Mouse (Mus musculus): ENCODE results near the gene Akna. TPM values are rescaled to one million over a fixed set of nuclear protein-coding genes. Genes with fewer than 3 reads are reported as not detected.

Gene Akna
- total RNA-seq (2021) = 1 to 10 TPM; 4.3 to 6.2 TPM
- long read RNA-seq, experiment 1, partial matches to known transcripts = 0 of 1 reads
- long read RNA-seq, experiment 1, other reads (novel, unspliced or antisense) = 1 of 1 reads
- long read RNA-seq, experiment 2, full-length matches to known transcripts = 1 of 4 reads
- long read RNA-seq, experiment 2, partial matches to known transcripts = 3 of 4 reads
- long read RNA-seq, experiment 2, other reads (novel, unspliced or antisense) = 0 of 4 reads

GRCm38 (mm10) chr4:63403040-63403959 lies at the start of gene Akna:
Gene Akna (minus strand): TSS chr4:63403354.
- peak; percentile 94 to 95 for DNase-seq
- intact Hi-C loops (cut with DNase I) = no loop called here

GRCm38 (mm10) chr4:63452555-63452954 lies 49.4 kb upstream of the Akna start:
- DNase-seq = no peak
- intact Hi-C loops (cut with DNase I) = no loop called here

- DNase-seq = no peak
- intact Hi-C loops (cut with DNase I) = no loop called here
Measured at GRCm38 (mm10) chr4:63450551-63450950, 47.4 kb upstream of the Akna start.

GRCm38 (mm10) chr4:63444362-63445066 lies 41.4 kb upstream of the Akna start:
- intact Hi-C loops (cut with DNase I) = no loop called here
- DNase-seq = no peak

GRCm38 (mm10) chr4:63443101-63443500 lies 39.9 kb upstream of the Akna start:
- DNase-seq = no peak

GRCm38 (mm10) chr4:63441616-63442015 lies 38.5 kb upstream of the Akna start:
- intact Hi-C loops (cut with DNase I) = no loop called here

More at GRCm38 (mm10) chr4:63443101-63443500, 39.9 kb upstream of the Akna start:
- intact Hi-C loops (cut with DNase I) = no loop called here

GRCm38 (mm10) chr4:63440262-63440661 lies 37.1 kb upstream of the Akna start:
- intact Hi-C loops (cut with DNase I) = no loop called here
- no peak for DNase-seq

More at GRCm38 (mm10) chr4:63441616-63442015, 38.5 kb upstream of the Akna start:
- peak; percentile 29 to 37 for DNase-seq

GRCm38 (mm10) chr4:63437968-63438367 lies 34.8 kb upstream of the Akna start:
- intact Hi-C loops (cut with DNase I) = no loop called here

GRCm38 (mm10) chr4:63437119-63437815 lies 34.1 kb upstream of the Akna start:
- DNase-seq = no peak
- intact Hi-C loops (cut with DNase I) = no loop called here

More at GRCm38 (mm10) chr4:63437968-63438367, 34.8 kb upstream of the Akna start:
- DNase-seq = no peak

GRCm38 (mm10) chr4:63435402-63435801 lies 32.2 kb upstream of the Akna start:
- no peak for DNase-seq
- intact Hi-C loops (cut with DNase I) = no loop called here

GRCm38 (mm10) chr4:63431098-63431497 lies 27.9 kb upstream of the Akna start:
- intact Hi-C loops (cut with DNase I) = no loop called here
- DNase-seq = no peak

- DNase-seq = no peak
- intact Hi-C loops (cut with DNase I) = no loop called here
Measured at GRCm38 (mm10) chr4:63430357-63430756, 27.2 kb upstream of the Akna start.

GRCm38 (mm10) chr4:63426308-63426707 lies 23.2 kb upstream of the Akna start:
- intact Hi-C loops (cut with DNase I) = no loop called here
- no peak for DNase-seq

GRCm38 (mm10) chr4:63423811-63424210 lies 20.7 kb upstream of the Akna start:
- intact Hi-C loops (cut with DNase I) = no loop called here
- no peak for DNase-seq

- intact Hi-C loops (cut with DNase I) = no loop called here
- DNase-seq = no peak
Measured at GRCm38 (mm10) chr4:63423231-63423630, 20.1 kb upstream of the Akna start.

GRCm38 (mm10) chr4:63420143-63420920 lies 17.2 kb upstream of the Akna start:
- DNase-seq = peak in 1 of 2 experiments; percentile 39
- intact Hi-C loops (cut with DNase I) = no loop called here

GRCm38 (mm10) chr4:63418270-63418669 lies 15.1 kb upstream of the Akna start:
- DNase-seq = no peak
- intact Hi-C loops (cut with DNase I) = loop anchor here (2.0 to 10.0 kb wide), 5 partner anchors 89 to 1077 kb away; no protein-coding TSS in a partner anchor

GRCm38 (mm10) chr4:63417318-63417957 lies 14.3 kb upstream of the Akna start:
- peak; percentile 81 to 92 for DNase-seq
- intact Hi-C loops (cut with DNase I) = loop anchor here (1.0 to 10.0 kb wide), 5 partner anchors 90 to 1077 kb away; no protein-coding TSS in a partner anchor

- intact Hi-C loops (cut with DNase I) = loop anchor here (5.0 to 10.0 kb wide), 4 partner anchors 92 to 1080 kb away; no protein-coding TSS in a partner anchor
- DNase-seq = no peak
Measured at GRCm38 (mm10) chr4:63414951-63415350, 11.8 kb upstream of the Akna start.

All from heart, postnatal 14 days (tissue).